Mouse (Mus musculus): ENCODE data around the gene Pla2g2e. TPM values are rescaled to one million over a fixed set of nuclear protein-coding genes. Genes with fewer than 3 reads are reported as not detected.
"Not testable (repeated sequence)": the region's sequence is repeated elsewhere in the genome, so short reads cannot be mapped to it uniquely, and the experiment has no call there.

Pla2g2e gene
- polyA plus RNA-seq, 1 experiment from 2014 or later: 0.18 TPM

DNA sequence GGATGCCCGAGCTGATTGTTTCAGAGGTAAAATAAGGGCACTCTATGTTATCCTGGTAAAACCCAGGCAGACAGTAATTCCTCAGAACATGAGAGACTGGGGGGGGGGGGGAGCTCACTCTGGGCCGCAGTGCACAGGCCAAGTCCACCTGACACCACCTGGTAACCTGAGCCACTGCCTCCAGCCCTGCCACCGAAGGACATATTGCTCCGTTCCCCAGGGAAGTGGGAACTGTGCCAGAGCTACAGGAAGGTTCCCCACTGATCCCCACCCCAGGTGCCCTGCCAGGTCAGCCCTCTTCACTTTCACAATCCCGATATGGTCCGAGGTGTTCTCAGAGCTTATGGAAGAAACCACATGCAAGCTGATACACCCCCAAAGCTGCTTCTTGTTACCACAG, 14.9 kb downstream of the Pla2g2e start:
- WGBS: 78% methylated on average over 6 of the region's 6 CpGs
- H3K4me2 ChIP-seq (ENCODE audit: low read depth, low read length): no peak overlapping the region

GRCm38 (mm10) chr4:138893789-138894188, 16.0 kb downstream of the Pla2g2e start:
- H3K4me3 ChIP-seq (ENCODE audit: low read length); ATAC-seq (replicated peaks; ENCODE audit: extremely low read depth, insufficient read depth, low FRiP score); H3K27ac ChIP-seq (ENCODE audit: low read length); H3K9me3 ChIP-seq (replicated peaks; ENCODE audit: control insufficient read depth, low read length); H3K27me3 ChIP-seq (ENCODE audit: control insufficient read depth, insufficient read depth, low read length); H3K9ac ChIP-seq (ENCODE audit: low read length); H3K4me2 ChIP-seq (ENCODE audit: low read depth, low read length); H3K4me1 ChIP-seq (ENCODE audit: control insufficient read depth, insufficient read depth, low read length): not testable (repeated sequence)
- H3K36me3 ChIP-seq (ENCODE audit: control insufficient read depth, insufficient read depth): peaks cover 16% of the 10 kb centered on the region
- 84% methylated on average over 11 of the region's 11 CpGs for WGBS

More for the DNA sequence above, 14.9 kb downstream of the Pla2g2e start:
- H3K9ac ChIP-seq (ENCODE audit: low read length): no peak overlapping the region
- no peaks in the 10 kb centered on the region for H3K9me3 ChIP-seq (replicated peaks; ENCODE audit: control insufficient read depth, low read length)
- no peaks in the 10 kb centered on the region for H3K27me3 ChIP-seq (ENCODE audit: control insufficient read depth, insufficient read depth, low read length)
- no peak overlapping the region for H3K4me3 ChIP-seq (ENCODE audit: low read length)
- H3K27ac ChIP-seq (ENCODE audit: low read length): no peak overlapping the region
- ATAC-seq (replicated peaks; ENCODE audit: extremely low read depth, insufficient read depth, low FRiP score): no peak
- H3K36me3 ChIP-seq (ENCODE audit: control insufficient read depth, insufficient read depth): peaks cover 14% of the 10 kb centered on the region
- H3K4me1 ChIP-seq (ENCODE audit: control insufficient read depth, insufficient read depth, low read length): no peaks in the 10 kb centered on the region

DNA sequence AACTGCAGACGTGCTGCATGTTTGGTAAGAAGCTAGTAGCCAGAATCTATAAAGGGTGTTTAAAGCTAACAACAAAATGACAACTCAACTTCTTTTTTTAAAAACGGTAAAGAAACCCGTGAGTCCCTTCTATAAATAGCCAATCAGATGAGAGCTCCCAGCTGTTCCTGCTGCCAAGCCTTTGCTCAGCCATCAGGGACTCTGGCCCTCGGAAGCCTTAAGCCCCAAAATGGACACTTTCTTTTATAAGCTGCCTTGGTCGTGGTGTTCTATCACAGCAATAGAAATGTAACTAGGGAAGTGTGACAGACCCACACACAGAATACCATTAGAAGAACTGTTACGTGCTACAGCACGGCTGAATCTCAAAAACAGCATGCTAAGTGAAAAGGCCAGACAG, 21.6 kb downstream of the Pla2g2e start:
- H3K36me3 ChIP-seq (ENCODE audit: control insufficient read depth, insufficient read depth): peaks cover 29% of the 10 kb centered on the region
- whole genome bisulfite sequencing: 57% methylated on average over 7 of the region's 7 CpGs
- H3K9ac ChIP-seq (ENCODE audit: low read length): no peak overlapping the region
- no peaks in the 10 kb centered on the region; the same call in 1 of the 2 replicates for H3K4me1 ChIP-seq (ENCODE audit: control insufficient read depth, insufficient read depth, low read length)
- H3K4me2 ChIP-seq (ENCODE audit: low read depth, low read length): no peak overlapping the region
- H3K9me3 ChIP-seq (replicated peaks; ENCODE audit: control insufficient read depth, low read length): no peaks in the 10 kb centered on the region
- H3K4me3 ChIP-seq (ENCODE audit: low read length): no peak overlapping the region
- H3K27ac ChIP-seq (ENCODE audit: low read length): no peak overlapping the region
- no peaks in the 10 kb centered on the region for H3K27me3 ChIP-seq (ENCODE audit: control insufficient read depth, insufficient read depth, low read length)
- ATAC-seq (replicated peaks; ENCODE audit: extremely low read depth, insufficient read depth, low FRiP score): no peak

GRCm38 (mm10) chr4:138905624-138906337, 28.0 kb downstream of the Pla2g2e start:
- Histone ChIP-seq H3K4me3 (ENCODE audit: low read length) (no peak overlapping the region), H3K4me1 (ENCODE audit: control insufficient read depth, insufficient read depth, low read length) (no peaks in the 10 kb centered on the region), H3K4me2 (ENCODE audit: low read depth, low read length) (no peak overlapping the region), H3K36me3 (ENCODE audit: control insufficient read depth, insufficient read depth) (peaks cover 36% of the 10 kb centered on the region), H3K9ac (ENCODE audit: low read length) (no peak overlapping the region), H3K9me3 (replicated peaks; ENCODE audit: control insufficient read depth, low read length) (no peaks in the 10 kb centered on the region), H3K27ac (ENCODE audit: low read length) (no peak overlapping the region), H3K27me3 (ENCODE audit: control insufficient read depth, insufficient read depth, low read length) (no peaks in the 10 kb centered on the region)
- 89% methylated on average over 18 of the region's 18 CpGs for WGBS
- ATAC-seq (replicated peaks; ENCODE audit: extremely low read depth, insufficient read depth, low FRiP score): no peak

DNA sequence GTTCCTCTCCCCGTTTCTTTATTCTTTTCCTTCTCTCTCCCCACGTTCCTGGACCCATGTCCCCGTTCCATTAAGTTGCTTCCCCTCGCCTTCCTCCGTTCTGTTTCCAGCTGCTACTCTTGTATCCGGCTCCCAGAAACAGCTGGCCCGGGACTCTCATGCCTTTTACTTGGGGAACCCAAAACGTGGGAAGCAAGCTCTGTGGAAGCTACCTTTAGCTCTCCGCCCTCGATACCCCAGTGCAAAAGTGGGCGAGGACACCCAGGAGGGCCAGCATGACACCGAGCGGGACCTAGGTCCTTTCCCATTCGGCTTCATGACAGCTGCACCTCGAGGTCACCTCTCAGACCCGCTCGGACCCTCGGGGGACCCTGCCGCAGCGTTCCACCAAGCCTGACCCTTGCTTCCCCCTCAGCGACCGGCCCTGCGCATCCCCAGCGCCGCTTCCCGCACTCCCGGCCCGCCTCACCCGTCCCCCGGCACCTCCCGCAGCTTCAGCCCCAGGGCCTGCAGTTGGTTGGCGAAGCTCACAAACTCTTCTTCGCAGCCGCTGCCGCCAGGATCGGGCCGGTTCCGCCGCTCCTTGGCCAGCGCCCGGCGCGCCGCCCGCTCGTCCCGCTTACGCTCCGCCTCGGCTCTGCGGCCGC, 35.5 kb downstream of the Pla2g2e start:
- peak overlapping the region; percentile 94 for H3K4me2 ChIP-seq (ENCODE audit: low read depth, low read length)
- ATAC-seq (replicated peaks; ENCODE audit: extremely low read depth, insufficient read depth, low FRiP score): peak; percentile 49
- peaks cover 5% of the 10 kb centered on the region for H3K4me1 ChIP-seq (ENCODE audit: control insufficient read depth, insufficient read depth, low read length)
- H3K9ac ChIP-seq (ENCODE audit: low read length): peak overlapping the region; percentile 89
- under 1% methylated on average over 52 of the region's 52 CpGs for WGBS
- H3K27ac ChIP-seq (ENCODE audit: low read length): peak overlapping the region; percentile 66; the same call in 1 of the 2 replicates
- H3K4me3 ChIP-seq (ENCODE audit: low read length): peak overlapping the region; percentile 83
- H3K9me3 ChIP-seq (replicated peaks; ENCODE audit: control insufficient read depth, low read length): 0 out of 2 replicates have a peak, but pooled peaks cover 2% of the 10 kb centered on the region
- H3K36me3 ChIP-seq (ENCODE audit: control insufficient read depth, insufficient read depth): no peaks in the 10 kb centered on the region
- no peaks in the 10 kb centered on the region for H3K27me3 ChIP-seq (ENCODE audit: control insufficient read depth, insufficient read depth, low read length)

GRCm38 (mm10) chr4:138913797-138914196, 36.1 kb downstream of the Pla2g2e start, which contains the start of gene Otud3:
TSS of gene Otud3 (minus strand) at chr4:138913945.
- peak; percentile 94 for ATAC-seq (replicated peaks; ENCODE audit: extremely low read depth, insufficient read depth, low FRiP score)
- 0 out of 2 replicates have a peak, but pooled peaks cover 2% of the 10 kb centered on the region for H3K9me3 ChIP-seq (replicated peaks; ENCODE audit: control insufficient read depth, low read length)
- no peaks in the 10 kb centered on the region for H3K27me3 ChIP-seq (ENCODE audit: control insufficient read depth, insufficient read depth, low read length)
- no peaks in the 10 kb centered on the region for H3K36me3 ChIP-seq (ENCODE audit: control insufficient read depth, insufficient read depth)
- H3K4me3 ChIP-seq (ENCODE audit: low read length): peak within 1 kb of the TSS; percentile 83
- peaks cover 5% of the 10 kb centered on the region for H3K4me1 ChIP-seq (ENCODE audit: control insufficient read depth, insufficient read depth, low read length)
- H3K4me2 ChIP-seq (ENCODE audit: low read depth, low read length): peak within 1 kb of the TSS; percentile 94
- peak within 1 kb of the TSS; percentile 66; the same call in 1 of the 2 replicates for H3K27ac ChIP-seq (ENCODE audit: low read length)
- under 1% methylated on average over 39 of the region's 39 CpGs for WGBS
- peak within 1 kb of the TSS; percentile 89 for H3K9ac ChIP-seq (ENCODE audit: low read length)

DNA sequence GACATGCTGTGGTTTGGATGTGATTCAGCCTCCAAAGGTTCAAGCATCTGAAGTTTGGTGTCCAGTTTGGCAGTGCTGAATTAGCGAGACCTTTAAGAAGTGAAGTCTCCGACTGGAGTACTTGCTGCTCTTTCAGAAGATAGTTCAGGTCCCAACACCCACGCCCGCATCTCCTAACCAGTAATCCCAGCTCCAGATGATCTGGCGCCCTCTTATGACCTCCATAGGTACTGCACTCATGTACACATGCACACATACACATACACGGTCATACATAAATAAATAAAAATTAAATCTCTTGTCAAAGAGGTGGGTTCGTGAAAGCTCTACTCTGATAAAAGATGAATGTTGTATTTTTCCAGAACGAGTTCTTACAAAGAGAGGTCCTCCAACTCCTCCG, 39.5 kb downstream of the Pla2g2e start:
- H3K9me3 ChIP-seq (replicated peaks; ENCODE audit: control insufficient read depth, low read length): 0 out of 2 replicates have a peak, but pooled peaks cover 2% of the 10 kb centered on the region
- H3K27me3 ChIP-seq (ENCODE audit: control insufficient read depth, insufficient read depth, low read length): peaks cover 4% of the 10 kb centered on the region
- H3K4me2 ChIP-seq (ENCODE audit: low read depth, low read length): no peak overlapping the region
- 82% methylated on average over 9 of the region's 9 CpGs for WGBS
- no peak overlapping the region for H3K9ac ChIP-seq (ENCODE audit: low read length)
- H3K4me3 ChIP-seq (ENCODE audit: low read length): no peak overlapping the region
- H3K4me1 ChIP-seq (ENCODE audit: control insufficient read depth, insufficient read depth, low read length): peaks cover 9% of the 10 kb centered on the region
- H3K27ac ChIP-seq (ENCODE audit: low read length): no peak overlapping the region
- no peak for ATAC-seq (replicated peaks; ENCODE audit: extremely low read depth, insufficient read depth, low FRiP score)
- H3K36me3 ChIP-seq (ENCODE audit: control insufficient read depth, insufficient read depth): no peaks in the 10 kb centered on the region

- H3K4me1 ChIP-seq (ENCODE audit: control insufficient read depth, insufficient read depth, low read length): peaks cover 3% of the 10 kb centered on the region; the same call in 1 of the 2 replicates
- peak overlapping the region; percentile 56 for H3K4me2 ChIP-seq (ENCODE audit: low read depth, low read length)
- H3K27me3 ChIP-seq (ENCODE audit: control insufficient read depth, insufficient read depth, low read length): peaks cover 4% of the 10 kb centered on the region
- no peak overlapping the region for H3K27ac ChIP-seq (ENCODE audit: low read length)
- H3K9ac ChIP-seq (ENCODE audit: low read length): no peak overlapping the region
- ATAC-seq (replicated peaks; ENCODE audit: extremely low read depth, insufficient read depth, low FRiP score): no peak
- 0 out of 2 replicates have a peak overlapping the region, but pooled peaks have one; percentile 19 for H3K4me3 ChIP-seq (ENCODE audit: low read length)
- 34% methylated on average over 20 of the region's 20 CpGs for WGBS
- H3K36me3 ChIP-seq (ENCODE audit: control insufficient read depth, insufficient read depth): no peaks in the 10 kb centered on the region
- H3K9me3 ChIP-seq (replicated peaks; ENCODE audit: control insufficient read depth, low read length): 0 out of 2 replicates have a peak, but pooled peaks cover 2% of the 10 kb centered on the region
These were observed 43.8 kb downstream of the Pla2g2e start for GRCm38 (mm10) chr4:138921254-138922130.
